Mouse (Mus musculus) 3134 (cell line): ENCODE measurements around the gene Cmtm6.

ENCODE experiments used
- DNase-seq: peaks from one replicate; pipeline ENCODE4 v3.0.0-alpha.2; 2011; ENCODE audit warnings: low spot score; ENCODE audit not compliant: insufficient read length; ENCODE audit errors: extremely low read depth

Cmtm6 gene

GRCm38 (mm10) chr9:114794491-114794890 is 63.6 kb downstream of the Cmtm6 start:
- no peak for DNase-seq

- no peak for DNase-seq
Observed at GRCm38 (mm10) chr9:114796473-114797050, 65.6 kb downstream of the Cmtm6 start.

GRCm38 (mm10) chr9:114797329-114798004 is 66.6 kb downstream of the Cmtm6 start:
- DNase-seq, result peak; percentile 39

GRCm38 (mm10) chr9:114798845-114799244 is 67.9 kb downstream of the Cmtm6 start:
- no peak for DNase-seq
